Mouse (Mus musculus) hindbrain, embryonic 13.5 days (tissue): ENCODE measurements around the gene Chn2. TPM values are rescaled to one million over a fixed set of nuclear protein-coding genes. Genes with fewer than 3 reads are reported as not detected.
"Not testable (repeated sequence)": the region's sequence is repeated elsewhere in the genome, so short reads cannot be mapped to it uniquely, and the experiment has no call there.

Source experiments
- ATAC-seq: fragments of 200-750 bp; cut with Nextera tagmentation; 2 replicates; pipeline ENCODE4 v1.8.0; 2017; ENCODE audit warnings: moderate TSS enrichment; ENCODE audit not compliant: low FRiP score
- H3K27ac ChIP-seq: fragments of 300-500 bp; sonication (generic); 2 replicates; pipeline ENCODE4 v1.5.1; 2015; ENCODE audit warnings: inconsistent platforms, mild to moderate bottlenecking, moderate library complexity
- H3K27me3 ChIP-seq: fragments of 300-500 bp; sonication (generic); 2 replicates; pipeline ENCODE4 v1.6.1; 2015; ENCODE audit warnings: mild to moderate bottlenecking, inconsistent platforms
- H3K36me3 ChIP-seq: fragments of 300-500 bp; sonication (generic); 2 replicates; pipeline ENCODE4 v1.6.1; 2015; ENCODE audit warnings: mild to moderate bottlenecking, inconsistent platforms
- H3K4me1 ChIP-seq: fragments of 300-500 bp; sonication (generic); replicated peaks from 2 replicates; pipeline ENCODE4 v1.6.1; 2015; ENCODE audit warnings: inconsistent platforms
- H3K4me2 ChIP-seq: fragments of 300-500 bp; sonication (generic); 2 replicates; pipeline ENCODE4 v1.6.1; 2015; ENCODE audit warnings: inconsistent platforms, mild to moderate bottlenecking, moderate library complexity
- H3K4me3 ChIP-seq: fragments of 300-500 bp; sonication (generic); 2 replicates; pipeline ENCODE4 v1.5.1; 2015; ENCODE audit warnings: mild to moderate bottlenecking, inconsistent platforms
- H3K9ac ChIP-seq: fragments of 300-500 bp; sonication (generic); 2 replicates; pipeline ENCODE4 v1.6.1; 2015; ENCODE audit warnings: mild to moderate bottlenecking, inconsistent platforms
- H3K9me3 ChIP-seq: fragments of 300-500 bp; sonication (generic); 2 replicates; pipeline ENCODE4 v1.6.1; 2016; ENCODE audit warnings: inconsistent platforms
- WGBS: fragments of 180-500 bp; shearing (Covaris S2); methylation state at CpG from one replicate; pipeline ENCODE4 v1.1.7; 2015; 5-methylcytosine and 5-hydroxymethylcytosine counted together
- polyA plus RNA-seq: library from polyadenylated mRNA; unstranded; fragments of >200 nt; fragmentation: Nextera tagmentation; extraction: Ambion mirVana; gene quantifications from 2 replicates; pipeline ENCODE4 v1.2.1, GENCODE M21; 2015

Gene Chn2
- polyA plus RNA-seq, 1 experiment from 2014 or later = 31.5 TPM

- 61% methylated on average over 7 of the region's 7 CpGs for WGBS
- no peak for ATAC-seq
- Histone ChIP-seq H3K9me3 (no peaks in the 10 kb centered on the region), H3K27ac (peak overlapping the region; percentile 26), H3K27me3 (no peaks in the 10 kb centered on the region), H3K4me2 (no peak overlapping the region), H3K9ac (no peak overlapping the region), H3K4me1 (peaks cover 28% of the 10 kb centered on the region), H3K4me3 (no peak overlapping the region), H3K36me3 (no peaks in the 10 kb centered on the region)
Measured at GRCm38 (mm10) chr6:54166991-54167546, 127.7 kb downstream of the Chn2 start.

- Histone ChIP-seq H3K36me3 (no peaks in the 10 kb centered on the region), H3K4me3 (no peak overlapping the region), H3K27ac (no peak overlapping the region; the same call in 1 of the 2 replicates), H3K4me2 (no peak overlapping the region), H3K9ac (no peak overlapping the region), H3K27me3 (no peaks in the 10 kb centered on the region), H3K9me3 (no peaks in the 10 kb centered on the region), H3K4me1 (peaks cover 35% of the 10 kb centered on the region)
- WGBS = 59% methylated on average over 11 of the region's 11 CpGs
- ATAC-seq = no peak
Measured at GRCm38 (mm10) chr6:54170286-54170894, 131.0 kb downstream of the Chn2 start.

DNA sequence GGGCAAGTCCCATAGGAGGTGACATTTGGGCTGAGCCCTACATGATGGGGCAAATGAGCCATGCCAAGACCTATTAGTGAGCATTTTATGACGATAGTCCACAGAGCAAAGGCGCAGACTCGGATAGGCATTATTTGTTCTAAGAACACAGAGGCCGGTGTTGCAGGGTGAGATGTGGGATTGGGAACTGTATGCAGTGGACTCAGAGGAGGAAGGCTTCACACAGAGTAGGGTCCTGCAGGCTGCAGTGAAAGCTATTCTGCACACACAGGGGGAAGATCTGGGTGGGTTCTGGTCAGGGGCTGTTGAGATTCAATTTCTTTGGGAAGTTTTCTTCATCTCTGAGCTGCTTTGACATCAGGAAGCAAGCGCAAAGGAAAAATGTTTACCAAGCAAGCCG lies 132.0 kb downstream of the Chn2 start:
- H3K4me1 ChIP-seq = peaks cover 41% of the 10 kb centered on the region
- no peaks in the 10 kb centered on the region for H3K36me3 ChIP-seq
- 61% methylated on average over 6 of the region's 6 CpGs for WGBS
- ATAC-seq = no peak
- no peak overlapping the region for H3K4me2 ChIP-seq
- H3K27me3 ChIP-seq = no peaks in the 10 kb centered on the region
- H3K27ac ChIP-seq = no peak overlapping the region
- no peak overlapping the region for H3K4me3 ChIP-seq
- no peak overlapping the region for H3K9ac ChIP-seq
- H3K9me3 ChIP-seq = no peaks in the 10 kb centered on the region

DNA sequence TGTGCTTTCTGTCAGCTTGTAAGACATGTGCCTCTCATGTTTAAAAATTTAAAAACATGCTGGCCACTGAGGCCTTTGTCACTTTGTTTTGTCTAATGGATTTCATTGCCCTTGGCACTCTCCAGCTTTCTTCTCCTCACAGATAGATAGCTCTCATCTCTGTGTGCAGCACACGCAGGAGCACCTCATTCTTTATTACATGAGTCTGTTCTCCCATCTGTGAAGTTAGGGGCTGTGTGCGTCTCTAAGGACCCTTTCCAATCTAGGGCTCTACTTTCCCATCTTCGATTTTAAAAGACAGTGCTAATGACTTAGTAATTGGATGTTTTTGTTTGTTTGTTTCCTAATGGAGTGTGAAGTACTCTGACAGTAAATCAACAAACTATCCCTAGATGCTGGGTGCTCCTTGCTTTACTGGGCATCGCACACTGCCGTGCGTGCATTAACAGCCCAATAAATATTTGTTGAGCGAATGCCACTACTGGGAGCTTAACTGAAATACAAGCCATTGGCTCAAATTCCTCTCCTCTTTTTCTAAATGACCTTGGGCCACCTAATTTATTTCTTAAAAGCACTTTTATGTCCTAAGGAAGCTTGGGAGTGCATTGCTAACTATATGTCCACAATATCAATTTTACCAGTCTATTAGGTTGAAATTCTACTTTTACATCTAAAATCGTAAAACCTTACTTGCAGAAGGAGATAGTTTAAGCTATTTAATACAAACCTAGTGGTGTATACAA lies 136.3 kb downstream of the Chn2 start:
- Histone ChIP-seq H3K36me3 (no peaks in the 10 kb centered on the region), H3K27me3 (no peaks in the 10 kb centered on the region), H3K9me3 (no peaks in the 10 kb centered on the region), H3K4me2 (no peak overlapping the region), H3K9ac (no peak overlapping the region), H3K4me1 (peaks cover 27% of the 10 kb centered on the region), H3K27ac (no peak overlapping the region; the same call in 1 of the 2 replicates), H3K4me3 (no peak overlapping the region)
- ATAC-seq = no peak
- WGBS = 68% methylated on average over 8 of the region's 8 CpGs

DNA sequence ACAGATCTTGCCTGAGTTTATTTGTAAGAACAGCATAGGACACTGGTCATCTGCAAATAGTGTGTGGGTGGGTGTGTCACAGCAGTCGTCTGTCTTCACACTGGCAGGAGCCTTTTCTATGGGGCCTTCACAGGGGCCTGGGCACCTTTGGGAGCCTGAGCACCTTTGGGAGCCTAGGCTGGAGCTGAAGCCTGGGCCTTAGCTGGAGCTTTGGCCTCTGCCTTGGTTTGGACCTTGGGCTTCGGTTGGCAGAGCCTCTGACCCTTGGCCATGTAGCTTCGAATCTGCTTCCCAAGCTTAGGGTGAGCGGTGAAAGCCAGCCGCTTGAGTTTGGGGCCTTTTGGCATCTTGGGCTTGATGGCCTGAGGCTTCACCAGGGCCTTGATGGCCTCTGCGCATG lies 137.7 kb downstream of the Chn2 start:
- not testable (repeated sequence) for H3K4me3 ChIP-seq, H3K36me3 ChIP-seq, H3K4me2 ChIP-seq, H3K27me3 ChIP-seq, H3K9ac ChIP-seq, ATAC-seq, H3K9me3 ChIP-seq, H3K27ac ChIP-seq
- peaks cover 15% of the 10 kb centered on the region for H3K4me1 ChIP-seq
- 93% methylated on average over 6 of the region's 6 CpGs for WGBS

GRCm38 (mm10) chr6:54179056-54179873 lies 139.9 kb downstream of the Chn2 start:
- no peak for ATAC-seq
- 97% methylated on average over 1 of the region's 1 CpGs for WGBS
- no peaks in the 10 kb centered on the region for H3K27me3 ChIP-seq
- no peaks in the 10 kb centered on the region for H3K36me3 ChIP-seq
- H3K4me3 ChIP-seq = no peak overlapping the region
- H3K9ac ChIP-seq = no peak overlapping the region
- no peaks in the 10 kb centered on the region for H3K9me3 ChIP-seq
- no peak overlapping the region for H3K4me2 ChIP-seq
- H3K4me1 ChIP-seq = peaks cover 17% of the 10 kb centered on the region
- no peak overlapping the region for H3K27ac ChIP-seq

GRCm38 (mm10) chr6:54179874-54180212 lies 140.5 kb downstream of the Chn2 start:
- Histone ChIP-seq H3K27ac (no peak overlapping the region), H3K9ac (no peak overlapping the region), H3K4me1 (peaks cover 21% of the 10 kb centered on the region), H3K36me3 (no peaks in the 10 kb centered on the region), H3K9me3 (no peaks in the 10 kb centered on the region), H3K4me2 (no peak overlapping the region), H3K27me3 (no peaks in the 10 kb centered on the region), H3K4me3 (no peak overlapping the region)
- ATAC-seq = no peak
- WGBS = 85% methylated on average over 6 of the region's 6 CpGs

DNA sequence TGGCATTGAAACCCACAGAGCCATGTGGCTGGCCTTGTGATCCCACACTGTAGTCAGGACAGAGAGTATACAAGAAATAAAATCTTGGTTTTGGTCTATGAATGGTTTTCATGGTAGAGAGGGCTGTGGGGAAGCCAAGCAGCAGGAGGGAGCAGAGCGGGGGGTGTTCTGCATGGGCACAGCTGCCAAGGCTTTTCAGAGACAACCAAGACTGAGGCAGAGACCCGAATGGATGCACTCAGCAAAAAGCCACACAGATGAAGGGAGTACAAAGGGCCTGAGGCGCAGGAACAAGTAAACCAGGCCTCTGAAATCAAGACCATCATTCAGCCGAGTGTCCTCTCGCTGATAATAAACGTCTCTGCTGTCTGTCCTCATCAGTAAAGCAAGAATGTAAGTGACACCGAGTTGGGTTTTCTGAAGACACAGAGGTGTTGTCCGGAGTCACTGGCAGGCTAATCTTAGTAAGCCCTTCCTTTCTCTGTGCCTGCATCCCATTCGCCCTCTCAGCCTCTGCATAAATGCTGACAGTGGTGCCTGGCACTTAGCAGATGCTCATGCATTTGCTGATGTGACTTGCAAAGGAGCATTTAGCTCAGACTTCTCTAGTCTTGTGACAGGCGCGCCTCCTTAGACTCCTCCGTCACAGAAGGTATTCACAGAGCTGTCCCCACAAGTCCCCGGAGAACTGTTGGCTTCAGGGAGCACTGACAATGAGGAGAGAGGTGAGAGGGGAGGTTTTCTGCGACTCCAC lies 144.6 kb downstream of the Chn2 start:
- Histone ChIP-seq H3K4me1 (peaks cover 12% of the 10 kb centered on the region), H3K9me3 (no peaks in the 10 kb centered on the region), H3K9ac (no peak overlapping the region; the same call in 1 of the 2 replicates), H3K36me3 (no peaks in the 10 kb centered on the region), H3K4me2 (no peak overlapping the region), H3K27ac (peak overlapping the region; percentile 46; the same call in 1 of the 2 replicates), H3K27me3 (no peaks in the 10 kb centered on the region), H3K4me3 (no peak overlapping the region)
- no peak for ATAC-seq
- WGBS = 52% methylated on average over 14 of the region's 14 CpGs

GRCm38 (mm10) chr6:54193631-54194305 lies 154.4 kb downstream of the Chn2 start:
- H3K36me3 ChIP-seq = no peaks in the 10 kb centered on the region
- peak; percentile 72 for ATAC-seq
- peak overlapping the region; percentile 70 for H3K27ac ChIP-seq
- H3K4me1 ChIP-seq = peaks cover 23% of the 10 kb centered on the region
- WGBS = 20% methylated on average over 7 of the region's 7 CpGs
- no peaks in the 10 kb centered on the region for H3K27me3 ChIP-seq
- 0 out of 2 replicates have a peak overlapping the region, but pooled peaks have one; percentile 19 for H3K9ac ChIP-seq
- peak overlapping the region; percentile 21; the same call in 1 of the 2 replicates for H3K4me2 ChIP-seq
- no peaks in the 10 kb centered on the region for H3K9me3 ChIP-seq
- no peak overlapping the region for H3K4me3 ChIP-seq

GRCm38 (mm10) chr6:54197821-54198412 lies 158.6 kb downstream of the Chn2 start:
- Histone ChIP-seq H3K4me1 (peaks cover 30% of the 10 kb centered on the region), H3K36me3 (no peaks in the 10 kb centered on the region), H3K27ac (no peak overlapping the region), H3K27me3 (no peaks in the 10 kb centered on the region), H3K4me2 (no peak overlapping the region), H3K9me3 (no peaks in the 10 kb centered on the region), H3K9ac (no peak overlapping the region), H3K4me3 (no peak overlapping the region)
- ATAC-seq = no peak
- WGBS = 88% methylated on average over 5 of the region's 5 CpGs

- Histone ChIP-seq H3K27me3 (no peaks in the 10 kb centered on the region), H3K4me1 (peaks cover 15% of the 10 kb centered on the region), H3K9ac (no peak overlapping the region), H3K9me3 (no peaks in the 10 kb centered on the region), H3K4me2 (no peak overlapping the region), H3K27ac (no peak overlapping the region), H3K4me3 (no peak overlapping the region), H3K36me3 (no peaks in the 10 kb centered on the region)
- no peak for ATAC-seq
- 37% methylated on average over 4 of the region's 4 CpGs for WGBS
Measured at GRCm38 (mm10) chr6:54199516-54199915, 160.2 kb downstream of the Chn2 start.
